Mouse (Mus musculus) cerebellum, adult 2 months (tissue): Measurements from ENCODE around the gene Gm49340.

Experiments used
- CTCF ChIP-seq: fragments of 200-500 bp; IDR thresholded peaks from 2 replicates; pipeline ENCODE4 v1.5.1; 2011; ENCODE audit warnings: low read depth, mild to moderate bottlenecking, control low read depth, low read length, moderate library complexity, borderline replicate concordance; ENCODE audit not compliant: insufficient read depth
- POLR2A ChIP-seq: fragments of 200-500 bp; IDR thresholded peaks from 2 replicates; pipeline ENCODE4 v1.6.1; 2011; ENCODE audit warnings: low read length, control low read depth, borderline replicate concordance; ENCODE audit not compliant: insufficient read depth

DNA sequence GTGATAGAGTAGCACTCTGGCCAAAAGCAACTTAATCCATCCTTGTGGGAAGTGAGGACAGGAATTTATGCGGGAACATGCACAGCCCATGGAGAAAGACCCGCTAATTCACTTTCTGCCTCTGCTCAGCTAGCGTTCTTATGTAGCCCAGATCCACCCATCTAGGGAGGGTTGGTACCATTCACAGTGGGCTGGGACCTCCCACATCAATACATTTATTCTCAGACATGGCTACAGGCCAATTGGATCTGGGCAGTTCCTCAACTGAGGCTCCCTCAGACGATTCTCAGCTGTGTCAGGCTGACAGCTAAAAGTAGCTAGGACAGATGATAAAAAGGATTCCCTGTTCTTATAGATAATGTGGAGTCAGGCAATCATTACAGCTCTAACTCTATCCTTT, 2.2 kb upstream of the Gm49340 start:
- TF ChIP-seq POLR2A (no peak), CTCF (no peak)
